Mouse (Mus musculus) forebrain, embryonic 12.5 days (tissue): ENCODE results near the gene P4hb. TPM values are rescaled to one million over a fixed set of nuclear protein-coding genes. Genes with fewer than 3 reads are reported as not detected.

Source experiments
- polyA plus RNA-seq: library from polyadenylated mRNA; unstranded; fragments of >200 nt; fragmentation: Nextera tagmentation; extraction: Ambion mirVana; gene quantifications from 2 replicates; pipeline ENCODE4 v1.2.1, GENCODE M21; 2016

P4hb gene
- polyA plus RNA-seq, 1 experiment from 2014 or later = 362 TPM

Other genes with a start within 250 kb of the P4hb start
- 2,923 and 2,975 TPM in 2 replicates for gene Actg1, start 224.7 kb downstream of the P4hb start, polyA plus RNA-seq
- gene Fscn2, start 211.7 kb downstream of the P4hb start, polyA plus RNA-seq = 0.82 and 0.91 TPM in 2 replicates
- gene Faap100, start 194.5 kb downstream of the P4hb start, polyA plus RNA-seq = 47.3 and 47.4 TPM in 2 replicates
- gene Nploc4, start 135.5 kb downstream of the P4hb start, polyA plus RNA-seq = 49.2 and 50.8 TPM in 2 replicates
- 0.18 TPM in 1 of 2 replicates, not detected in the other for gene Tspan10, start 130.6 kb downstream of the P4hb start, polyA plus RNA-seq
- 0.17 and 0.38 TPM in 2 replicates for gene Pde6g, start 119.8 kb downstream of the P4hb start, polyA plus RNA-seq
- 8.6 and 10.9 TPM in 2 replicates for gene Oxld1, start 115.2 kb downstream of the P4hb start, polyA plus RNA-seq
- gene Ccdc137, start 115.1 kb downstream of the P4hb start, polyA plus RNA-seq = 34.5 and 35.4 TPM in 2 replicates
- 48.2 and 50.1 TPM in 2 replicates for gene Arl16, start 105.6 kb downstream of the P4hb start, polyA plus RNA-seq
- gene Mrpl12, start 88.6 kb downstream of the P4hb start, polyA plus RNA-seq = 130 and 135 TPM in 2 replicates
- 43.4 and 46.0 TPM in 2 replicates for gene Slc25a10, start 81.4 kb downstream of the P4hb start, polyA plus RNA-seq
- gene Gcgr, start 42.6 kb downstream of the P4hb start, polyA plus RNA-seq = 0.09 TPM in 1 of 2 replicates, not detected in the other
- gene Mcrip1, start 23.5 kb downstream of the P4hb start, polyA plus RNA-seq = 209 and 214 TPM in 2 replicates
- not detected in 2 replicates for gene Ppp1r27, start 22.1 kb downstream of the P4hb start, polyA plus RNA-seq
- 496 and 513 TPM in 2 replicates for gene Arhgdia, start 8.4 kb upstream of the P4hb start, polyA plus RNA-seq
- gene Alyref, start 25.1 kb upstream of the P4hb start, polyA plus RNA-seq = 561 and 697 TPM in 2 replicates
- gene Anapc11, start 25.2 kb upstream of the P4hb start, polyA plus RNA-seq = 179 and 186 TPM in 2 replicates
- 0.40 TPM in 1 of 2 replicates, not detected in the other for gene Npb, start 35.2 kb upstream of the P4hb start, polyA plus RNA-seq
- gene Pcyt2, start 44.7 kb upstream of the P4hb start, polyA plus RNA-seq = 139 and 142 TPM in 2 replicates
- gene Sirt7, start 52.0 kb upstream of the P4hb start, polyA plus RNA-seq = 43.1 and 43.3 TPM in 2 replicates
- gene Mafg, start 60.3 kb upstream of the P4hb start, polyA plus RNA-seq = 30.9 and 32.9 TPM in 2 replicates
- gene Pycr1, start 70.5 kb upstream of the P4hb start, polyA plus RNA-seq = 32.5 and 32.8 TPM in 2 replicates
- not detected in 2 replicates for gene Myadml2, start 74.9 kb upstream of the P4hb start, polyA plus RNA-seq
- gene Notum, start 87.9 kb upstream of the P4hb start, polyA plus RNA-seq = 0.13 and 0.49 TPM in 2 replicates
- 132 and 145 TPM in 2 replicates for gene Aspscr1, start 99.7 kb upstream of the P4hb start, polyA plus RNA-seq
- 125 and 127 TPM in 2 replicates for gene Cenpx, start 140.5 kb upstream of the P4hb start, polyA plus RNA-seq
- 73.8 and 74.7 TPM in 2 replicates for gene Lrrc45, start 140.7 kb upstream of the P4hb start, polyA plus RNA-seq
- gene Rac3, start 148.2 kb upstream of the P4hb start, polyA plus RNA-seq = 48.3 and 48.5 TPM in 2 replicates
- 9.1 and 9.2 TPM in 2 replicates for gene Dcxr, start 154.0 kb upstream of the P4hb start, polyA plus RNA-seq
- 0.67 and 0.95 TPM in 2 replicates for gene Cbr2, start 158.9 kb upstream of the P4hb start, polyA plus RNA-seq
- 5.2 and 6.1 TPM in 2 replicates for gene Hmga1b, start 189.5 kb upstream of the P4hb start, polyA plus RNA-seq
- 58.1 and 63.7 TPM in 2 replicates for gene Rfng, start 211.0 kb upstream of the P4hb start, polyA plus RNA-seq
- gene Gps1, start 211.0 kb upstream of the P4hb start, polyA plus RNA-seq = 246 and 247 TPM in 2 replicates
- 67.9 and 69.6 TPM in 2 replicates for gene Dus1l, start 223.2 kb upstream of the P4hb start, polyA plus RNA-seq